Mouse (Mus musculus) kidney, embryonic 14.5 days (tissue): ENCODE data around the gene Anapc16. TPM values are rescaled to one million over a fixed set of nuclear protein-coding genes. Genes with fewer than 3 reads are reported as not detected.
"Not testable (repeated sequence)": the region's sequence is repeated elsewhere in the genome, so short reads cannot be mapped to it uniquely, and the experiment has no call there.

Experiments
- ATAC-seq: fragments of 200-750 bp; cut with Nextera tagmentation; 2 replicates; pipeline ENCODE4 v1.8.0; 2017; ENCODE audit warnings: moderate number of reproducible peaks, mild to moderate bottlenecking, moderate TSS enrichment, moderate library complexity; ENCODE audit not compliant: low FRiP score, low TSS enrichment
- H3K27ac ChIP-seq: fragments of 300-500 bp; sonication (generic); 2 replicates; pipeline ENCODE4 v1.5.1; 2014; ENCODE audit warnings: low read depth, mild to moderate bottlenecking, low read length, moderate library complexity, mixed read lengths
- H3K27me3 ChIP-seq: fragments of 300-500 bp; sonication (generic); 2 replicates; pipeline ENCODE4 v1.6.1; 2014; ENCODE audit warnings: mild to moderate bottlenecking, low read length; ENCODE audit not compliant: control insufficient read depth, insufficient read depth
- H3K36me3 ChIP-seq: fragments of 300-500 bp; sonication (generic); 2 replicates; pipeline ENCODE4 v1.6.1; 2014; ENCODE audit warnings: low read length, mixed read lengths; ENCODE audit not compliant: control insufficient read depth, insufficient read depth
- H3K4me1 ChIP-seq: fragments of 300-500 bp; sonication (generic); 2 replicates; pipeline ENCODE4 v1.6.1; 2014; ENCODE audit warnings: low read length, mixed read lengths; ENCODE audit not compliant: control insufficient read depth, insufficient read depth
- H3K4me2 ChIP-seq: fragments of 300-500 bp; sonication (generic); replicated peaks from 2 replicates; pipeline ENCODE4 v1.6.1; 2014; ENCODE audit warnings: low read depth, mild to moderate bottlenecking, low read length
- H3K4me3 ChIP-seq: fragments of 300-500 bp; sonication (generic); 2 replicates; pipeline ENCODE4 v1.5.1; 2014; ENCODE audit warnings: mild to moderate bottlenecking, low read length
- H3K9ac ChIP-seq: fragments of 300-500 bp; sonication (generic); 2 replicates; pipeline ENCODE4 v1.6.1; 2014; ENCODE audit warnings: low read depth, mild to moderate bottlenecking, low read length, moderate library complexity
- H3K9me3 ChIP-seq: fragments of 300-500 bp; sonication (generic); 2 replicates; pipeline ENCODE4 v1.6.1; 2016; ENCODE audit warnings: low read length; ENCODE audit not compliant: control insufficient read depth
- WGBS: fragments of 180-500 bp; shearing (Covaris S2); extraction: QIAGEN DNeasy Blood & Tissue Kit; methylation state at CpG from one replicate; pipeline ENCODE4 v1.1.7; 2014; 5-methylcytosine and 5-hydroxymethylcytosine counted together
- polyA plus RNA-seq: library from polyadenylated mRNA; unstranded; fragments of >200 nt; fragmentation: Nextera tagmentation; extraction: Ambion mirVana; gene quantifications from 2 replicates; pipeline ENCODE4 v1.2.1, GENCODE M21; 2014

Anapc16 gene
- polyA plus RNA-seq, 1 experiment from 2014 or later, result 106 TPM

GRCm38 (mm10) chr10:59993813-59994212 is 9.1 kb downstream of the Anapc16 start:
- not testable (repeated sequence) for H3K27ac ChIP-seq, H3K27me3 ChIP-seq, H3K4me3 ChIP-seq, H3K4me2 ChIP-seq, ATAC-seq, H3K4me1 ChIP-seq, H3K9me3 ChIP-seq, H3K9ac ChIP-seq
- 89% methylated on average over 2 of the region's 3 CpGs for WGBS
- H3K36me3 ChIP-seq, result peaks cover 45% of the 10 kb centered on the region

GRCm38 (mm10) chr10:59992024-59992423 is 10.9 kb downstream of the Anapc16 start:
- peaks cover 5% of the 10 kb centered on the region; the same call in 1 of the 2 replicates for H3K4me1 ChIP-seq
- H3K27ac ChIP-seq, result no peak overlapping the region
- no peak overlapping the region for H3K9ac ChIP-seq
- no peak for ATAC-seq
- H3K4me2 ChIP-seq, result no peak overlapping the region
- no peaks in the 10 kb centered on the region for H3K27me3 ChIP-seq
- H3K36me3 ChIP-seq, result peaks cover 63% of the 10 kb centered on the region
- WGBS, result 57% methylated on average over 8 of the region's 8 CpGs
- H3K9me3 ChIP-seq, result no peaks in the 10 kb centered on the region
- no peak overlapping the region for H3K4me3 ChIP-seq

GRCm38 (mm10) chr10:59991262-59991880 is 11.6 kb downstream of the Anapc16 start:
- no peak overlapping the region for H3K4me2 ChIP-seq
- no peak overlapping the region for H3K9ac ChIP-seq
- peaks cover 5% of the 10 kb centered on the region; the same call in 1 of the 2 replicates for H3K4me1 ChIP-seq
- H3K27ac ChIP-seq, result no peak overlapping the region
- H3K27me3 ChIP-seq, result no peaks in the 10 kb centered on the region
- 34% methylated on average over 9 of the region's 9 CpGs for WGBS
- no peak overlapping the region for H3K4me3 ChIP-seq
- H3K9me3 ChIP-seq, result no peaks in the 10 kb centered on the region
- peaks cover 65% of the 10 kb centered on the region for H3K36me3 ChIP-seq
- ATAC-seq, result no peak

- Histone ChIP-seq H3K4me3 (no peak overlapping the region), H3K4me1 (peaks cover 5% of the 10 kb centered on the region; the same call in 1 of the 2 replicates), H3K9me3 (no peaks in the 10 kb centered on the region), H3K27me3 (no peaks in the 10 kb centered on the region), H3K36me3 (peaks cover 62% of the 10 kb centered on the region), H3K9ac (no peak overlapping the region), H3K4me2 (no peak overlapping the region), H3K27ac (no peak overlapping the region)
- ATAC-seq, result no peak
- 92% methylated on average over 9 of the region's 9 CpGs for WGBS
Measured at GRCm38 (mm10) chr10:59990393-59990792, 12.5 kb downstream of the Anapc16 start.

GRCm38 (mm10) chr10:59988036-59988435 is 14.9 kb downstream of the Anapc16 start:
- Histone ChIP-seq H3K4me1 (peaks cover 5% of the 10 kb centered on the region; the same call in 1 of the 2 replicates), H3K4me3 (no peak overlapping the region), H3K4me2 (no peak overlapping the region), H3K36me3 (peaks cover 54% of the 10 kb centered on the region), H3K27me3 (no peaks in the 10 kb centered on the region), H3K9me3 (no peaks in the 10 kb centered on the region), H3K27ac (no peak overlapping the region), H3K9ac (no peak overlapping the region)
- WGBS, result 87% methylated on average over 4 of the region's 4 CpGs
- ATAC-seq, result no peak

- no peaks in the 10 kb centered on the region for H3K27me3 ChIP-seq
- H3K4me3 ChIP-seq, result no peak overlapping the region
- peaks cover 19% of the 10 kb centered on the region; the same call in 1 of the 2 replicates for H3K36me3 ChIP-seq
- no peak overlapping the region for H3K4me2 ChIP-seq
- H3K4me1 ChIP-seq, result peaks cover 14% of the 10 kb centered on the region
- no peaks in the 10 kb centered on the region for H3K9me3 ChIP-seq
- H3K27ac ChIP-seq, result 0 out of 2 replicates have a peak overlapping the region, but pooled peaks have one; percentile 11
- H3K9ac ChIP-seq, result no peak overlapping the region
- ATAC-seq, result no peak
- 92% methylated on average over 12 of the region's 12 CpGs for WGBS
Measured at GRCm38 (mm10) chr10:59982379-59982873, 20.5 kb downstream of the Anapc16 start.

GRCm38 (mm10) chr10:59981792-59982191 is 21.1 kb downstream of the Anapc16 start:
- Histone ChIP-seq H3K4me1 (peaks cover 14% of the 10 kb centered on the region), H3K9me3 (no peaks in the 10 kb centered on the region), H3K9ac (no peak overlapping the region), H3K4me2 (no peak overlapping the region), H3K4me3 (no peak overlapping the region), H3K27ac (no peak overlapping the region), H3K36me3 (peaks cover 13% of the 10 kb centered on the region; the same call in 1 of the 2 replicates), H3K27me3 (no peaks in the 10 kb centered on the region)
- WGBS, result 84% methylated on average over 9 of the region's 9 CpGs
- no peak for ATAC-seq

- H3K27ac ChIP-seq, result no peak overlapping the region
- no peak overlapping the region for H3K4me2 ChIP-seq
- no peaks in the 10 kb centered on the region for H3K27me3 ChIP-seq
- H3K4me3 ChIP-seq, result no peak overlapping the region
- ATAC-seq, result no peak
- H3K9me3 ChIP-seq, result no peaks in the 10 kb centered on the region
- WGBS, result 80% methylated on average over 4 of the region's 4 CpGs
- no peak overlapping the region for H3K9ac ChIP-seq
- H3K36me3 ChIP-seq, result peaks cover 10% of the 10 kb centered on the region; the same call in 1 of the 2 replicates
- H3K4me1 ChIP-seq, result peaks cover 14% of the 10 kb centered on the region
Measured at GRCm38 (mm10) chr10:59981336-59981735, 21.6 kb downstream of the Anapc16 start.

- Histone ChIP-seq H3K9ac (no peak overlapping the region), H3K36me3 (peaks cover 7% of the 10 kb centered on the region; the same call in 1 of the 2 replicates), H3K9me3 (no peaks in the 10 kb centered on the region), H3K4me2 (no peak overlapping the region), H3K27me3 (no peaks in the 10 kb centered on the region), H3K4me3 (no peak overlapping the region), H3K27ac (no peak overlapping the region), H3K4me1 (peaks cover 14% of the 10 kb centered on the region)
- ATAC-seq, result no peak
- WGBS, result 90% methylated on average over 6 of the region's 6 CpGs
Measured at GRCm38 (mm10) chr10:59980815-59981244, 22.1 kb downstream of the Anapc16 start.
